Mouse (Mus musculus): ENCODE data around the gene Sptan1. TPM values are rescaled to one million over a fixed set of nuclear protein-coding genes. Genes with fewer than 3 reads are reported as not detected.
A peak's percentile ranks its signal among the peaks of the same experiment; 100 is the strongest.
"Not testable (repeated sequence)": the region's sequence is repeated elsewhere in the genome, so short reads cannot be mapped to it uniquely, and the experiment has no call there.

The Sptan1 gene
- total RNA-seq, 2 experiments from 2014 or later = 824 to 881 TPM

- DNase-seq = no peak
Measured at GRCm38 (mm10) chr2:30009101-30009500, 43.7 kb downstream of the Sptan1 start.

- peak in 1 of 2 experiments; percentile 37 for DNase-seq
Measured at GRCm38 (mm10) chr2:30010840-30011281, 45.5 kb downstream of the Sptan1 start.

GRCm38 (mm10) chr2:30014326-30014966 lies 49.1 kb downstream of the Sptan1 start:
- DNase-seq = no peak

GRCm38 (mm10) chr2:30025454-30025853 lies 60.1 kb downstream of the Sptan1 start:
- DNase-seq = no peak

- no peak for DNase-seq
Measured at GRCm38 (mm10) chr2:30026997-30027396, 61.6 kb downstream of the Sptan1 start.

- no peak for DNase-seq
Measured at GRCm38 (mm10) chr2:30032244-30032846, 67.0 kb downstream of the Sptan1 start.

- DNase-seq = no peak
Measured at GRCm38 (mm10) chr2:30032957-30033356, 67.6 kb downstream of the Sptan1 start.

GRCm38 (mm10) chr2:30037762-30038161 lies 72.4 kb downstream of the Sptan1 start:
- no peak for DNase-seq

GRCm38 (mm10) chr2:30038370-30038769 lies 73.0 kb downstream of the Sptan1 start:
- no peak for DNase-seq

GRCm38 (mm10) chr2:30039687-30040086 lies 74.3 kb downstream of the Sptan1 start:
- no peak for DNase-seq

GRCm38 (mm10) chr2:30042445-30042844 lies 77.1 kb downstream of the Sptan1 start:
- peak; percentile 66 to 72 for DNase-seq

GRCm38 (mm10) chr2:30044550-30044949 lies 79.2 kb downstream of the Sptan1 start:
- DNase-seq = no peak

GRCm38 (mm10) chr2:30047127-30047526 lies 81.8 kb downstream of the Sptan1 start:
- DNase-seq = no peak

GRCm38 (mm10) chr2:30048101-30048501 lies 82.7 kb downstream of the Sptan1 start:
- DNase-seq = no peak

- DNase-seq = peak; percentile 97 to 98
Measured at GRCm38 (mm10) chr2:30048699-30049388, 83.5 kb downstream of the Sptan1 start, which contains the start of gene Wdr34. TSS of gene Wdr34 (minus strand) at chr2:30048881.

GRCm38 (mm10) chr2:30049831-30050230 lies 84.5 kb downstream of the Sptan1 start:
- no peak for DNase-seq

GRCm38 (mm10) chr2:30051992-30052761 lies 86.8 kb downstream of the Sptan1 start:
- no peak for DNase-seq

- not testable (repeated sequence) for DNase-seq
Measured at GRCm38 (mm10) chr2:30055310-30055709, 90.0 kb downstream of the Sptan1 start.

- no peak for DNase-seq
Measured at GRCm38 (mm10) chr2:30056736-30057135, 91.4 kb downstream of the Sptan1 start.

GRCm38 (mm10) chr2:30057223-30057904 lies 92.0 kb downstream of the Sptan1 start, which contains the start of gene Set:
TSS of gene Set (plus strand) at chr2:30057378.
- no peak for DNase-seq

GRCm38 (mm10) chr2:30058418-30058817 lies 93.1 kb downstream of the Sptan1 start:
- no peak for DNase-seq

All from layer of hippocampus, postnatal 36 days (tissue).